Mouse (Mus musculus) limb, embryonic 12.5 days (tissue): ENCODE results near the gene Otud7b. TPM values are rescaled to one million over a fixed set of nuclear protein-coding genes. Genes with fewer than 3 reads are reported as not detected.

ENCODE experiments used
- ATAC-seq: fragments of 200-750 bp; cut with Nextera tagmentation; 2 replicates; pipeline ENCODE4 v1.8.0; 2017; ENCODE audit warnings: low read depth, moderate TSS enrichment; ENCODE audit not compliant: insufficient number of reproducible peaks, insufficient read depth, low FRiP score, low TSS enrichment
- H3K27ac ChIP-seq: fragments of 300-500 bp; sonication (generic); 2 replicates; pipeline ENCODE4 v1.5.1; 2016; ENCODE audit warnings: mild to moderate bottlenecking, moderate library complexity
- H3K27me3 ChIP-seq: fragments of 300-500 bp; sonication (generic); 2 replicates; pipeline ENCODE4 v1.6.1; 2016; ENCODE audit warnings: mild to moderate bottlenecking, moderate library complexity
- H3K36me3 ChIP-seq: fragments of 300-500 bp; sonication (generic); 2 replicates; pipeline ENCODE4 v1.6.1; 2016; ENCODE audit warnings: mild to moderate bottlenecking, moderate library complexity
- H3K4me1 ChIP-seq: fragments of 300-500 bp; sonication (generic); replicated peaks from 2 replicates; pipeline ENCODE4 v1.6.1; 2016
- H3K4me2 ChIP-seq: fragments of 300-500 bp; sonication (generic); 2 replicates; pipeline ENCODE4 v1.6.1; 2016; ENCODE audit warnings: mild to moderate bottlenecking, moderate library complexity
- H3K4me3 ChIP-seq: fragments of 300-500 bp; sonication (generic); replicated peaks from 2 replicates; pipeline ENCODE4 v1.5.1; 2016; ENCODE audit warnings: mild to moderate bottlenecking
- H3K9ac ChIP-seq: fragments of 300-500 bp; sonication (generic); replicated peaks from 2 replicates; pipeline ENCODE4 v1.6.1; 2016; ENCODE audit warnings: mild to moderate bottlenecking, moderate library complexity
- H3K9me3 ChIP-seq: fragments of 300-500 bp; sonication (generic); 2 replicates; pipeline ENCODE4 v1.6.1; 2016; ENCODE audit warnings: mild to moderate bottlenecking, moderate library complexity
- WGBS: fragments of 180-500 bp; shearing (Covaris S2); methylation state at CpG from one replicate; pipeline ENCODE4 v1.1.7; 2016; 5-methylcytosine and 5-hydroxymethylcytosine counted together
- polyA plus RNA-seq: library from polyadenylated mRNA; unstranded; fragments of >200 nt; fragmentation: Nextera tagmentation; extraction: Ambion mirVana; gene quantifications from 2 replicates; pipeline ENCODE4 v1.2.1, GENCODE M21; 2016

Gene Otud7b
- polyA plus RNA-seq, 1 experiment from 2014 or later = 23.3 TPM

- peaks cover under 1% of the 10 kb centered on the region; the same call in 1 of the 2 replicates for H3K36me3 ChIP-seq
- no peaks in the 10 kb centered on the region for H3K9me3 ChIP-seq
- WGBS = 2% methylated on average over 8 of the region's 8 CpGs
- peak overlapping the region; percentile 93 for H3K27ac ChIP-seq
- ATAC-seq = peak; percentile 29; the same call in 1 of the 2 replicates
- peak overlapping the region; percentile 80 for H3K4me2 ChIP-seq
- peaks cover 21% of the 10 kb centered on the region for H3K4me1 ChIP-seq
- H3K27me3 ChIP-seq = no peaks in the 10 kb centered on the region
- H3K4me3 ChIP-seq = peak overlapping the region; percentile 88
- H3K9ac ChIP-seq = peak overlapping the region; percentile 88
Measured at GRCm38 (mm10) chr3:96103901-96104260, 446 bp upstream of the Otud7b start.

GRCm38 (mm10) chr3:96105232-96105747 lies 963 bp downstream of the Otud7b start:
- Histone ChIP-seq H3K9ac (peak overlapping the region; percentile 88), H3K36me3 (peaks cover 5% of the 10 kb centered on the region; the same call in 1 of the 2 replicates), H3K27ac (peak overlapping the region; percentile 93), H3K4me1 (peaks cover 21% of the 10 kb centered on the region), H3K9me3 (no peaks in the 10 kb centered on the region), H3K4me3 (peak overlapping the region; percentile 88), H3K27me3 (no peaks in the 10 kb centered on the region), H3K4me2 (peak overlapping the region; percentile 80)
- no peak for ATAC-seq
- 9% methylated on average over 10 of the region's 10 CpGs for WGBS

GRCm38 (mm10) chr3:96106151-96106550 lies 1.8 kb downstream of the Otud7b start:
- H3K9me3 ChIP-seq = no peaks in the 10 kb centered on the region
- peaks cover 21% of the 10 kb centered on the region for H3K4me1 ChIP-seq
- H3K27me3 ChIP-seq = no peaks in the 10 kb centered on the region
- H3K4me3 ChIP-seq = no peak overlapping the region
- peak overlapping the region; percentile 80; the same call in 1 of the 2 replicates for H3K4me2 ChIP-seq
- no peak for ATAC-seq
- peaks cover 5% of the 10 kb centered on the region; the same call in 1 of the 2 replicates for H3K36me3 ChIP-seq
- no peak overlapping the region for H3K9ac ChIP-seq
- no peak overlapping the region for H3K27ac ChIP-seq
- WGBS = 89% methylated on average over 4 of the region's 4 CpGs

GRCm38 (mm10) chr3:96108315-96108714 lies 4.0 kb downstream of the Otud7b start:
- peaks cover 5% of the 10 kb centered on the region; the same call in 1 of the 2 replicates for H3K36me3 ChIP-seq
- H3K9ac ChIP-seq = no peak overlapping the region
- ATAC-seq = no peak
- no peak overlapping the region for H3K4me2 ChIP-seq
- H3K27ac ChIP-seq = no peak overlapping the region
- peaks cover 13% of the 10 kb centered on the region for H3K4me1 ChIP-seq
- no peaks in the 10 kb centered on the region for H3K9me3 ChIP-seq
- H3K4me3 ChIP-seq = no peak overlapping the region
- WGBS = 96% methylated on average over 3 of the region's 3 CpGs
- no peaks in the 10 kb centered on the region for H3K27me3 ChIP-seq

GRCm38 (mm10) chr3:96113251-96113650 lies 8.9 kb downstream of the Otud7b start:
- WGBS = 64% methylated on average over 3 of the region's 3 CpGs
- Histone ChIP-seq H3K9ac (no peak overlapping the region), H3K27ac (no peak overlapping the region), H3K4me2 (no peak overlapping the region), H3K4me3 (no peak overlapping the region), H3K9me3 (no peaks in the 10 kb centered on the region), H3K4me1 (no peaks in the 10 kb centered on the region), H3K36me3 (peaks cover 5% of the 10 kb centered on the region; the same call in 1 of the 2 replicates), H3K27me3 (no peaks in the 10 kb centered on the region)
- no peak for ATAC-seq

GRCm38 (mm10) chr3:96118142-96118541 lies 13.8 kb downstream of the Otud7b start:
- H3K9me3 ChIP-seq = no peaks in the 10 kb centered on the region
- no peak overlapping the region for H3K27ac ChIP-seq
- ATAC-seq = no peak
- no peaks in the 10 kb centered on the region for H3K36me3 ChIP-seq
- 79% methylated on average over 2 of the region's 2 CpGs for WGBS
- no peaks in the 10 kb centered on the region for H3K4me1 ChIP-seq
- H3K27me3 ChIP-seq = no peaks in the 10 kb centered on the region
- H3K9ac ChIP-seq = no peak overlapping the region
- no peak overlapping the region for H3K4me3 ChIP-seq
- no peak overlapping the region for H3K4me2 ChIP-seq

- no peaks in the 10 kb centered on the region for H3K36me3 ChIP-seq
- H3K4me2 ChIP-seq = no peak overlapping the region
- no peaks in the 10 kb centered on the region for H3K9me3 ChIP-seq
- 94% methylated on average over 2 of the region's 2 CpGs for WGBS
- no peak overlapping the region for H3K9ac ChIP-seq
- no peaks in the 10 kb centered on the region for H3K4me1 ChIP-seq
- no peak for ATAC-seq
- no peak overlapping the region for H3K4me3 ChIP-seq
- H3K27me3 ChIP-seq = no peaks in the 10 kb centered on the region
- H3K27ac ChIP-seq = no peak overlapping the region
Measured at GRCm38 (mm10) chr3:96118702-96119101, 14.4 kb downstream of the Otud7b start.

- no peak overlapping the region for H3K4me2 ChIP-seq
- no peaks in the 10 kb centered on the region for H3K4me1 ChIP-seq
- no peak overlapping the region for H3K4me3 ChIP-seq
- 87% methylated on average over 5 of the region's 5 CpGs for WGBS
- no peaks in the 10 kb centered on the region for H3K27me3 ChIP-seq
- H3K36me3 ChIP-seq = no peaks in the 10 kb centered on the region
- no peaks in the 10 kb centered on the region for H3K9me3 ChIP-seq
- H3K27ac ChIP-seq = no peak overlapping the region
- ATAC-seq = no peak
- no peak overlapping the region for H3K9ac ChIP-seq
Measured at GRCm38 (mm10) chr3:96124235-96124634, 19.9 kb downstream of the Otud7b start.

GRCm38 (mm10) chr3:96128128-96128527 lies 23.8 kb downstream of the Otud7b start:
- H3K9me3 ChIP-seq = no peaks in the 10 kb centered on the region
- no peaks in the 10 kb centered on the region for H3K4me1 ChIP-seq
- no peak overlapping the region for H3K9ac ChIP-seq
- H3K27me3 ChIP-seq = no peaks in the 10 kb centered on the region
- no peak overlapping the region for H3K27ac ChIP-seq
- H3K4me3 ChIP-seq = no peak overlapping the region
- H3K4me2 ChIP-seq = no peak overlapping the region
- 0 out of 2 replicates have a peak, but pooled peaks cover 5% of the 10 kb centered on the region for H3K36me3 ChIP-seq
- ATAC-seq = no peak

- Histone ChIP-seq H3K27me3 (no peaks in the 10 kb centered on the region), H3K36me3 (peaks cover 26% of the 10 kb centered on the region), H3K9ac (no peak overlapping the region), H3K4me1 (no peaks in the 10 kb centered on the region), H3K9me3 (no peaks in the 10 kb centered on the region), H3K27ac (no peak overlapping the region), H3K4me2 (no peak overlapping the region), H3K4me3 (no peak overlapping the region)
- no peak for ATAC-seq
- WGBS = 89% methylated on average over 3 of the region's 3 CpGs
Measured at GRCm38 (mm10) chr3:96132478-96132877, 28.2 kb downstream of the Otud7b start.

- no peaks in the 10 kb centered on the region for H3K27me3 ChIP-seq
- H3K4me3 ChIP-seq = no peak overlapping the region
- 80% methylated on average over 11 of the region's 11 CpGs for WGBS
- no peaks in the 10 kb centered on the region for H3K4me1 ChIP-seq
- H3K27ac ChIP-seq = no peak overlapping the region
- no peak for ATAC-seq
- no peaks in the 10 kb centered on the region for H3K9me3 ChIP-seq
- no peak overlapping the region for H3K4me2 ChIP-seq
- no peak overlapping the region for H3K9ac ChIP-seq
- peaks cover 33% of the 10 kb centered on the region for H3K36me3 ChIP-seq
Measured at GRCm38 (mm10) chr3:96133327-96133905, 29.1 kb downstream of the Otud7b start.

GRCm38 (mm10) chr3:96135011-96135410 lies 30.7 kb downstream of the Otud7b start:
- 81% methylated on average over 3 of the region's 3 CpGs for WGBS
- no peak overlapping the region for H3K4me3 ChIP-seq
- H3K9ac ChIP-seq = no peak overlapping the region
- H3K4me2 ChIP-seq = no peak overlapping the region
- no peak overlapping the region for H3K27ac ChIP-seq
- H3K4me1 ChIP-seq = no peaks in the 10 kb centered on the region
- ATAC-seq = no peak
- peaks cover 39% of the 10 kb centered on the region for H3K36me3 ChIP-seq
- no peaks in the 10 kb centered on the region for H3K27me3 ChIP-seq
- no peaks in the 10 kb centered on the region for H3K9me3 ChIP-seq
